Mouse (Mus musculus): ENCODE measurements around the gene Tyrobp. TPM values are rescaled to one million over a fixed set of nuclear protein-coding genes. Genes with fewer than 3 reads are reported as not detected.

The Tyrobp gene
- total RNA-seq, 1 experiment from 2014 or later: 118 TPM

DNA sequence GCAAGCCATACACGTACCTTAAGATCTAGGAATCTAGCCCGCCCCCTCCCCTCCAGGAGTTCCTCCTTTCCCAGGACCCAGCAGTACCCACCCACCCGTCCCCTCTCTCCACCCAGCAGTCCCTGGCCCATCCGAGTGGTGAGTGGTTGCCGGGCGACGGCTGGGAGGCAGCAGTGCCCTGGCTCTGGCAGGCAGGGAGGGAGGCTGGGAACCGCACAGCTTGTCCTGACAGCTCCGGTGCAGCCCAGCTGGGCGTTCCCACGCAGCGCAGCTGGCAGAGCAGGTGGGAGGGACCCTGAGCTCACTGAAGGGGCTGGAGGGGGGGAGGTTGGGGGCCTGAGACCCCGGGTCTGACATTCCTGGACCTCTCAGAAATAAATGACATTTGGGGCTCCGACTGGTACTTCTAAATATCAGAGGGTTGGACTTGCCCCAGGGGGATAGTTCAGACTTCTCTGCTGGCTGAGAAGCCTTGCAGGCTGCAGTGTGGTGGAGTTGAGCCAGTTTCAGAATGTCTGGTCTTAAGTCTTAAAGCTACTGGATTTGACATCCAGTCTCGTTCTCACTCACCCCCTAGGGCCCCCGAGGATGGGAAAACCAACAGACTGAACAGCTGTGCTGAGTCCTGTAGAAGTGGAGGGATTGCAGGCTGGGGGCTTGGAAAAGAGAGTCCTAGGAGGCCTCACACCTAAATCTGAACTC lies 44.2 kb downstream of the Tyrobp start, which contains the start of the genes Kirrel2 and Nphs1:
TSS of gene Kirrel2 (minus strand) at position 62 of the 702 bp plus-strand sequence.
TSS of gene Nphs1 (plus strand) at position 687 of the 702 bp plus-strand sequence.
- ATAC-seq (replicated peaks; ENCODE audit: low read depth, poor library complexity, severe bottlenecking): no peak

- no peak for ATAC-seq (replicated peaks; ENCODE audit: low read depth, poor library complexity, severe bottlenecking)
Measured at GRCm38 (mm10) chr7:30459484-30459883, 45.9 kb downstream of the Tyrobp start.

GRCm38 (mm10) chr7:30463568-30463967 lies 50.0 kb downstream of the Tyrobp start:
- ATAC-seq (replicated peaks; ENCODE audit: low read depth, poor library complexity, severe bottlenecking): no peak

GRCm38 (mm10) chr7:30463996-30464395 lies 50.4 kb downstream of the Tyrobp start:
- no peak for ATAC-seq (replicated peaks; ENCODE audit: low read depth, poor library complexity, severe bottlenecking)

DNA sequence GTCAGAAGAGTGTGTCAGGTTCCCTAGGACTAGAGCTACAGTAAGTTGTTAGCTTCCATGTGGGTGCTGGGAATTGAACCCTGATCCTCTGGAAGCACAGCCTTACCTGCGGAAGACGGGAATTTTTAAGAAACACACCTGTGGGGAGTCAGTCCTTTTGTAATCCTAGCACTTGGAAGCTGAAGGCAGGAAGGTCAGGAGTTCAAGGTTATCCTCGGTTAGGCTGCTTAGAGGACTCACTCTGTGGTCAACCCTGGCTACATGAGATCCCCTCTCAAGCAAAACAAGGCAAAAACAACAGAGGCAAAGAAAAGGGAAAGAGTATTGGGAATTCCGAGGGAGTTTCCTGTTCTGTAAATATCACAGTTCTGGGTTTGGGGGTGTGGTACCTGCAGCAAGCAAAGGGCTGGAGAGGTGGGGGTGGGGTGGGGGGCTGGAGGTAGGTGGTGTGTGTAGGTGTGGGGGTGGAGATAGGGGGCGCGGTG lies 51.3 kb downstream of the Tyrobp start:
- no peak for ATAC-seq (replicated peaks; ENCODE audit: low read depth, poor library complexity, severe bottlenecking)

Other genes with a start within 250 kb of the Tyrobp start
- 113 and 122 TPM in 2 replicates for gene Zfp146, start 244.0 kb upstream of the Tyrobp start, total RNA-seq (2017)
- not detected in 2 replicates for gene Cox7a1, start 229.6 kb upstream of the Tyrobp start, total RNA-seq (2017)
- gene Capns1, start 214.9 kb upstream of the Tyrobp start, total RNA-seq (2017): 116 and 136 TPM in 2 replicates
- gene Polr2i, start 181.8 kb upstream of the Tyrobp start, total RNA-seq (2017): 37.3 and 65.1 TPM in 2 replicates
- 40.5 TPM in 2 replicates for gene Tbcb, start 181.5 kb upstream of the Tyrobp start, total RNA-seq (2017)
- not detected in 2 replicates for gene Ovol3, start 178.0 kb upstream of the Tyrobp start, total RNA-seq (2017)
- not detected in 2 replicates for gene Thap8, start 133.7 kb upstream of the Tyrobp start, total RNA-seq (2017)
- gene Wdr62, start 133.3 kb upstream of the Tyrobp start, total RNA-seq (2017): 8.2 and 17.5 TPM in 2 replicates
- gene Clip3, start 122.0 kb upstream of the Tyrobp start, total RNA-seq (2017): not detected in 2 replicates
- gene Alkbh6, start 105.0 kb upstream of the Tyrobp start, total RNA-seq (2017): 15.2 and 31.2 TPM in 2 replicates
- gene Syne4, start 99.0 kb upstream of the Tyrobp start, total RNA-seq (2017): 1.4 TPM in 1 of 2 replicates, not detected in the other
- 0.96 and 3.3 TPM in 2 replicates for gene E130208F15Rik, start 92.0 kb upstream of the Tyrobp start, total RNA-seq (2017)
- gene Sdhaf1, start 89.9 kb upstream of the Tyrobp start, total RNA-seq (2017): 10.8 and 11.0 TPM in 2 replicates
- not detected in 2 replicates for gene Lrfn3, start 51.0 kb upstream of the Tyrobp start, total RNA-seq (2017)
- gene Hcst, start 6.1 kb downstream of the Tyrobp start, total RNA-seq (2017): 9.4 and 11.9 TPM in 2 replicates
- gene Nfkbid, start 8.0 kb downstream of the Tyrobp start, total RNA-seq (2017): 9.0 and 13.0 TPM in 2 replicates
- gene Aplp1, start 31.8 kb downstream of the Tyrobp start, total RNA-seq (2017): not detected in 2 replicates
- not detected in 2 replicates for gene Kirrel2, start 43.9 kb downstream of the Tyrobp start, total RNA-seq (2017)
- gene Nphs1, start 44.6 kb downstream of the Tyrobp start, total RNA-seq (2017): 0.19 and 1.8 TPM in 2 replicates
- gene Prodh2, start 79.9 kb downstream of the Tyrobp start, total RNA-seq (2017): not detected in 2 replicates
- 5.2 and 9.1 TPM in 2 replicates for gene Arhgap33, start 121.3 kb downstream of the Tyrobp start, total RNA-seq (2017)
- 3.2 and 4.2 TPM in 2 replicates for gene Hspb6, start 138.4 kb downstream of the Tyrobp start, total RNA-seq (2017)
- gene Proser3, start 138.5 kb downstream of the Tyrobp start, total RNA-seq (2017): 4.7 TPM in 2 replicates
- gene Lin37, start 146.1 kb downstream of the Tyrobp start, total RNA-seq (2017): 20.8 and 21.2 TPM in 2 replicates
- 58.2 and 68.5 TPM in 2 replicates for gene U2af1l4, start 149.5 kb downstream of the Tyrobp start, total RNA-seq (2017)
- gene Gm49396, start 149.6 kb downstream of the Tyrobp start, total RNA-seq (2017): 3.7 and 5.4 TPM in 2 replicates
- gene Psenen, start 149.9 kb downstream of the Tyrobp start, total RNA-seq (2017): 117 and 174 TPM in 2 replicates
- 1.8 TPM in 1 of 2 replicates, not detected in the other for gene Igflr1, start 151.7 kb downstream of the Tyrobp start, total RNA-seq (2017)
- gene Kmt2b, start 175.0 kb downstream of the Tyrobp start, total RNA-seq (2017): 8.9 and 24.9 TPM in 2 replicates
- gene Zbtb32, start 185.1 kb downstream of the Tyrobp start, total RNA-seq (2017): 0.32 TPM in 1 of 2 replicates, not detected in the other
- not detected in 2 replicates for gene Upk1a, start 199.1 kb downstream of the Tyrobp start, total RNA-seq (2017)
- gene Cox6b1, start 212.4 kb downstream of the Tyrobp start, total RNA-seq (2017): 396 and 504 TPM in 2 replicates
- gene Etv2, start 222.1 kb downstream of the Tyrobp start, total RNA-seq (2017): not detected in 2 replicates
- 39.4 and 47.8 TPM in 2 replicates for gene Rbm42, start 236.6 kb downstream of the Tyrobp start, total RNA-seq (2017)

Data from common myeloid progenitor, adult 5-6 weeks (primary cell).